Mouse (Mus musculus): ENCODE measurements around the gene Cryba4. TPM values are rescaled to one million over a fixed set of nuclear protein-coding genes. Genes with fewer than 3 reads are reported as not detected.

The Cryba4 gene
- polyA plus RNA-seq, 1 experiment from 2014 or later = 0.69 TPM

DNA sequence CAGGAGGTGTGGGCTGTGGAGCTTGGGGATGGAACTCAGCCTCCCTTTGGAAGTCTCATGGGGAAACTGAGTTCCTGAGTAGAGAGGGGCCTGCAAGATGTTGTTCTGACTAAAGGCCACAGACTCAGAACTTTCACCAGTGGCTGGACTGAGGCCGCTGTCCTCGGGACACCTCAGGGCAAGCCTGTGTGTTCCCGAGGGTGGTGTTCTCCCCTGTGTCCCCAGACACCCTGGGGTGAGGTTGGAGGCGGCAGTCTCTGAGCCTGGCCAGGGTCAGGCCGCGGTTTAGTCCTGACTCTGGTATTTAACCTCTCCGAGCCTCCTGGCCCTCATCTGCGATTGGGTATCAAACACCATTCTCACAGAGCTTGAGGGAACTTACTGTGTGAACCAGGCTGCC, 43.2 kb upstream of the Cryba4 start:
- Histone ChIP-seq H3K4me2 (ENCODE audit: low read depth, low read length) (no peak overlapping the region), H3K36me3 (replicated peaks; ENCODE audit: control insufficient read depth, insufficient read depth, low read depth, low read length) (no peaks in the 10 kb centered on the region), H3K27ac (replicated peaks; ENCODE audit: low read depth, low read length) (no peak overlapping the region), H3K9me3 (replicated peaks; ENCODE audit: control insufficient read depth, low read length) (no peaks in the 10 kb centered on the region), H3K4me3 (ENCODE audit: low read depth, low read length) (no peak overlapping the region), H3K9ac (replicated peaks; ENCODE audit: low read length) (no peak overlapping the region), H3K4me1 (ENCODE audit: control insufficient read depth, insufficient read depth, low read length) (no peaks in the 10 kb centered on the region), H3K27me3 (ENCODE audit: control insufficient read depth, insufficient read depth, low read length) (no peaks in the 10 kb centered on the region)
- no peak for DNase-seq (ENCODE audit: low spot score)
- WGBS = 53% methylated on average over 8 of the region's 8 CpGs
- ATAC-seq (replicated peaks; ENCODE audit: insufficient number of reproducible peaks, low FRiP score, low TSS enrichment, low read depth) = no peak

DNA sequence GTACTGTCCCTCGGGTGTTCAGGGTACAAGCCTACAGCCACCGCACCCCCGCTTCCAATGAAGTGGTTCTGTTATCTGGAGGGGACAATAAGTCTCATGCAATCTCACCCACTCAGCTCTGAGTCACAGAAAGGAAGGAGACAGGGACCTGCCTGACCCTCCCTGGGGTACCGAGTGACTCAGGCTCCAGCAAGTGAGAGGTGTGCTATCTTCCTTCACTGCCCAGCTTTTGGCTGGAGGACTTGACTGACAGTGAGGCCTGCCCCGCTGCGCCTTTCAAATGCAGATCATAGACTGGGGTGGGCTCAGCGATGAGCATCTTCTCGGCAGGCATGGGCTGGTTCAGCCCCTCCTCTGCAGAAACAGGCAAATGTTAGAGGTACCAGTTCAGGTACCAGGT, 42.8 kb upstream of the Cryba4 start:
- Histone ChIP-seq H3K4me2 (ENCODE audit: low read depth, low read length) (no peak overlapping the region), H3K4me1 (ENCODE audit: control insufficient read depth, insufficient read depth, low read length) (no peaks in the 10 kb centered on the region), H3K4me3 (ENCODE audit: low read depth, low read length) (no peak overlapping the region), H3K36me3 (replicated peaks; ENCODE audit: control insufficient read depth, insufficient read depth, low read depth, low read length) (no peaks in the 10 kb centered on the region), H3K27me3 (ENCODE audit: control insufficient read depth, insufficient read depth, low read length) (no peaks in the 10 kb centered on the region), H3K9me3 (replicated peaks; ENCODE audit: control insufficient read depth, low read length) (no peaks in the 10 kb centered on the region), H3K27ac (replicated peaks; ENCODE audit: low read depth, low read length) (no peak overlapping the region), H3K9ac (replicated peaks; ENCODE audit: low read length) (no peak overlapping the region)
- 39% methylated on average over 8 of the region's 8 CpGs for WGBS
- ATAC-seq (replicated peaks; ENCODE audit: insufficient number of reproducible peaks, low FRiP score, low TSS enrichment, low read depth) (no peak), DNase-seq (ENCODE audit: low spot score) (no peak)

DNA sequence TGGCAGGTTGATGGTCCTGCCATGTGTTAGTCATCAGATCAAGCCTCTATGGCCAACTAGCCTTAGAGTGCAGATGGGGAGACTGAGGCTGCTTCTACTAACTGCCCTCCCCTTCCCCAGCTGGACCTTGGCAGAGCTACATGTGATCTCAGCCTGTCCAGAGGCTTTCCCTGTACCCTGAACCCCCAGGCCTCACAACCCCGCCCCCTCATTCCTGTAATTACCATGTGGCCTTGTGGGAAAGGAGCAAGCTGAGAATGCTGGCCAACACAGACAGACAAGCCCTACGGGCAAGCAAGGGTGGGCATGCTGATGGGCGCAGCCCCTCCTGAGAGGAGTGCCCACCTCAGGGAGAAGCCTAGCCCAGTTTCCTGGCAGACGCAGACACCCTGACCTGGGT, 42.4 kb upstream of the Cryba4 start:
- no peaks in the 10 kb centered on the region for H3K4me1 ChIP-seq (ENCODE audit: control insufficient read depth, insufficient read depth, low read length)
- DNase-seq (ENCODE audit: low spot score) (no peak), ATAC-seq (replicated peaks; ENCODE audit: insufficient number of reproducible peaks, low FRiP score, low TSS enrichment, low read depth) (no peak)
- H3K4me2 ChIP-seq (ENCODE audit: low read depth, low read length) = no peak overlapping the region
- no peak overlapping the region for H3K4me3 ChIP-seq (ENCODE audit: low read depth, low read length)
- no peaks in the 10 kb centered on the region for H3K9me3 ChIP-seq (replicated peaks; ENCODE audit: control insufficient read depth, low read length)
- H3K27ac ChIP-seq (replicated peaks; ENCODE audit: low read depth, low read length) = no peak overlapping the region
- WGBS = 68% methylated on average over 4 of the region's 4 CpGs
- no peaks in the 10 kb centered on the region for H3K36me3 ChIP-seq (replicated peaks; ENCODE audit: control insufficient read depth, insufficient read depth, low read depth, low read length)
- no peaks in the 10 kb centered on the region for H3K27me3 ChIP-seq (ENCODE audit: control insufficient read depth, insufficient read depth, low read length)
- no peak overlapping the region for H3K9ac ChIP-seq (replicated peaks; ENCODE audit: low read length)

DNA sequence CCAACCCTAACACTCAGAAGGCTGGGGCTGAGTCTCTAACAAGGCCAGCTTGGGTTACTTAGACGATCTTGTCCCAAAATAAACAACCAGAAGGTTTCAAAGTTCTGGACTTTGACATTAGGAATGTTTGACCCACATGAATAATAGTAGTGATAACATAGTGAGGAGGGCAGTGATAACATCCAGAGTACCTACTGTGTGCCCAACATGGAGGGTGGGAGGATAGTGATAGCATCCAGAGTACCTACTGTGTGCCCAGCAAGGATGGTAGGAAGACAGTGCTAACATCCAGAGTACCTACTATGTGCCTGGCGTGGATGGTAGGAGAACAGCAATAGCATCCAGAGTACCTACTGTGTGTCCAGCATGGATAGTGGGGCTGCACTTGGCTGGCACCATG, 41.5 kb upstream of the Cryba4 start:
- Histone ChIP-seq H3K9me3 (replicated peaks; ENCODE audit: control insufficient read depth, low read length) (no peaks in the 10 kb centered on the region), H3K4me1 (ENCODE audit: control insufficient read depth, insufficient read depth, low read length) (no peaks in the 10 kb centered on the region), H3K27me3 (ENCODE audit: control insufficient read depth, insufficient read depth, low read length) (no peaks in the 10 kb centered on the region), H3K36me3 (replicated peaks; ENCODE audit: control insufficient read depth, insufficient read depth, low read depth, low read length) (no peaks in the 10 kb centered on the region), H3K27ac (replicated peaks; ENCODE audit: low read depth, low read length) (no peak overlapping the region), H3K9ac (replicated peaks; ENCODE audit: low read length) (no peak overlapping the region), H3K4me2 (ENCODE audit: low read depth, low read length) (no peak overlapping the region), H3K4me3 (ENCODE audit: low read depth, low read length) (no peak overlapping the region)
- WGBS = 76% methylated on average over 2 of the region's 2 CpGs
- ATAC-seq (replicated peaks; ENCODE audit: insufficient number of reproducible peaks, low FRiP score, low TSS enrichment, low read depth) = no peak
- no peak for DNase-seq (ENCODE audit: low spot score)

DNA sequence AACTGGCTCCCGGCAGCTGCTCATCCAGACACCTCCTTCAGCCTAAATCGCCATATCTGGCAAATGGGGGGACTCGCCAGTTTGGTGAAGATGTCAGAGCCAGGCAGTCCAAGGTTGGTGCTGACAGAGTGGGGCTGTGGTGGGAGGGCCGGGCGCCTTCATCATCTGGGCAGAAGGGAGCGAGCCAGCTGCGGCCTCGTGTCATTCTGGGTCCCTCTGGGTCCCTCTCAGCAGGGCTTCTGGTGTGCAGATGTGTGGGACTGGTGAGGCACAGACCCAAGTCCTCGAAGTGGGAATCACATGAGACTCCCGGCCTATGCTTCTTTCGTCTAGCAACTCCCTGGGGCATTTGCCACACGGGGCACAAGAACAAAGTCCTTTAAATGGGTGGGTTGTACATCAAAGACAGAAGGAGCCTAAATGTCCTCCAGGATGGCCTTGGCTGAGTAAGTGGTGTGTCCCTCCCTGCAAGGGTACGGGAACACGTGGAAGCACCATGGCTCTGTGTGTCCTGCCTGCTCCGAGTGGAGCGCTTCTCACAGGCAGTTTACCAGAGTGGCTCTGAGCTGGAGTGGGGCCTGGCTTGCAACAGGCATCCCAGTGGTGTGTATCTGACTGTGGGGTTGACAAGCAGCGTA, 40.1 kb upstream of the Cryba4 start:
- Histone ChIP-seq H3K36me3 (replicated peaks; ENCODE audit: control insufficient read depth, insufficient read depth, low read depth, low read length) (no peaks in the 10 kb centered on the region), H3K4me1 (ENCODE audit: control insufficient read depth, insufficient read depth, low read length) (no peaks in the 10 kb centered on the region), H3K4me2 (ENCODE audit: low read depth, low read length) (no peak overlapping the region), H3K9me3 (replicated peaks; ENCODE audit: control insufficient read depth, low read length) (no peaks in the 10 kb centered on the region), H3K27ac (replicated peaks; ENCODE audit: low read depth, low read length) (no peak overlapping the region), H3K4me3 (ENCODE audit: low read depth, low read length) (no peak overlapping the region), H3K27me3 (ENCODE audit: control insufficient read depth, insufficient read depth, low read length) (no peaks in the 10 kb centered on the region), H3K9ac (replicated peaks; ENCODE audit: low read length) (no peak overlapping the region)
- no peak for DNase-seq (ENCODE audit: low spot score)
- ATAC-seq (replicated peaks; ENCODE audit: insufficient number of reproducible peaks, low FRiP score, low TSS enrichment, low read depth) = no peak
- WGBS = 81% methylated on average over 17 of the region's 17 CpGs

DNA sequence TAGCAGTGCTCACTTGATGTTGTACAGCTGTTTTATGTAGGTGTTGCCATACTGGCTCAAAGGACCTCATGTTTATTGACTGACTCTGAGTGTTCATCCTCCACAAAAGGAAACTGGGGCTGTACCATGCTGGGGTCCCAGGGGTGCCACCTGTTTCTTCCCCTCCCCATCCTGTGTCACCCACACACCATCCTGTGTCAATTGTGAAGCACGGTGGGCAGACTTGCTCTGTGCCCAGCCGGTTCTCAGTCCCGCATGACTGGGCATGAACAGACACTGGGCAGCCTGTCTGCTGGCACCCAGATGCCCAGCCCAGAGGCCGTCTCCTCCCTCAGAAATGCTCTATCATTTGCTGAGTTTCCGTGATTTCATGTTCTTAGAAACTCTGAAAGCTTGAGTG, 39.5 kb upstream of the Cryba4 start:
- 91% methylated on average over 5 of the region's 5 CpGs for WGBS

DNA sequence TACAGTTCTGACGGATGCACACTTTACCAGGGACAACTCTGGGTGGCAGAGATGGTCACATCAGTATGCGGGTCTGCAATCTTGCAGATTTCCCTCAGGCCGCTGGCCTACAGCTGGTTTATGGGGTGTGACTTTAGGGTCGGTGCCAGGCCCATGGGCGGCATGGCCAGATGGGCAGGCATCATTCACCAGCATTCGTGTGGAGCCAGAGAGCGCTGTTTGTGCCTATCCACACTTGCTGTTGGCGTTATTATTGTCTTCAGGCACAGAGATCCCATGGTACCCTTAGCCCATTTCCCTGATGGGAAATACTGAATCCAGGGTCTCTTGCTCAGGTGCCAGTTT, 38.2 kb upstream of the Cryba4 start:
- Histone ChIP-seq H3K36me3 (replicated peaks; ENCODE audit: control insufficient read depth, insufficient read depth, low read depth, low read length) (no peaks in the 10 kb centered on the region), H3K27me3 (ENCODE audit: control insufficient read depth, insufficient read depth, low read length) (no peaks in the 10 kb centered on the region), H3K9me3 (replicated peaks; ENCODE audit: control insufficient read depth, low read length) (no peaks in the 10 kb centered on the region), H3K4me2 (ENCODE audit: low read depth, low read length) (no peak overlapping the region), H3K9ac (replicated peaks; ENCODE audit: low read length) (no peak overlapping the region), H3K4me3 (ENCODE audit: low read depth, low read length) (no peak overlapping the region), H3K4me1 (ENCODE audit: control insufficient read depth, insufficient read depth, low read length) (no peaks in the 10 kb centered on the region), H3K27ac (replicated peaks; ENCODE audit: low read depth, low read length) (no peak overlapping the region)
- DNase-seq (ENCODE audit: low spot score) = no peak
- 90% methylated on average over 8 of the region's 8 CpGs for WGBS
- no peak for ATAC-seq (replicated peaks; ENCODE audit: insufficient number of reproducible peaks, low FRiP score, low TSS enrichment, low read depth)

More for the DNA sequence above, 39.5 kb upstream of the Cryba4 start:
- ATAC-seq (replicated peaks; ENCODE audit: insufficient number of reproducible peaks, low FRiP score, low TSS enrichment, low read depth) (no peak), DNase-seq (ENCODE audit: low spot score) (no peak)
- no peaks in the 10 kb centered on the region for H3K4me1 ChIP-seq (ENCODE audit: control insufficient read depth, insufficient read depth, low read length)
- H3K9ac ChIP-seq (replicated peaks; ENCODE audit: low read length) = no peak overlapping the region
- no peak overlapping the region for H3K4me3 ChIP-seq (ENCODE audit: low read depth, low read length)
- no peak overlapping the region for H3K4me2 ChIP-seq (ENCODE audit: low read depth, low read length)
- no peaks in the 10 kb centered on the region for H3K9me3 ChIP-seq (replicated peaks; ENCODE audit: control insufficient read depth, low read length)
- H3K27ac ChIP-seq (replicated peaks; ENCODE audit: low read depth, low read length) = no peak overlapping the region
- no peaks in the 10 kb centered on the region for H3K36me3 ChIP-seq (replicated peaks; ENCODE audit: control insufficient read depth, insufficient read depth, low read depth, low read length)
- no peaks in the 10 kb centered on the region for H3K27me3 ChIP-seq (ENCODE audit: control insufficient read depth, insufficient read depth, low read length)

DNA sequence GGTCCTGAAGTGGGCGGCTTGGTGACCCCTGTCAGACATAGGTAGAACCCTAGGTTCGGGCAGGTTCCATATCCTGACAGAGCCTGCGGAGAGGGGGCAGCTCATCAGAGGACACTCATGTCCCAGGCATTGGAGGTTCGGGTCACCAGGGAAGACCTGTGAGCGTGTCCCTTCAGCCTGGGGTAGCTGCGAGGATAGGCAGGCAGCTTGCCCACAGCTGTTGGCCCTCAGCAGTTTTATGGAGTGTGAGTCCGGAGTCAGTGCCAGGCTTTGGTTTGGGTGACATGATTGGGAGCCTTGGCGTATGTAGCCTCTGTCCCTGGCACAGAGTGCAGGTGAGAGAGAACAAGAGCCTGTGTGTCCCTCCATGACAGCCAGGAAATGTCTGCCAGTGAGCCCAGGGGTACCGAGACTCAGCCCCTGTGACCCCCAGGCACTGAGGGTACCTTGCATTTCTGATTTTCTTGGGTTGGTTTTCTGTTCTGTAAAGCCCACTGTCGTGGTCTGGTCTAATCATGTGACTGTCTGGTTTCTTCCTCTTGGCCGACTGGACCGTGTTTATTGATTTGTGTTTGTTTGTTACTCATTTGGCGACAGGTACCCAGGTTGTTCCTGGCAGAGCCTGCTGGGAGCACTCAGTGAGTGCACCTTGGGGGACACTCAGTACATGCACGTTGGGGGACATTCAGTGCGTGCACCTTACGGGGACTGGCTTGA, 37.7 kb upstream of the Cryba4 start:
- ATAC-seq (replicated peaks; ENCODE audit: insufficient number of reproducible peaks, low FRiP score, low TSS enrichment, low read depth) (no peak), DNase-seq (ENCODE audit: low spot score) (no peak)
- H3K9ac ChIP-seq (replicated peaks; ENCODE audit: low read length) = no peak overlapping the region
- no peak overlapping the region for H3K4me2 ChIP-seq (ENCODE audit: low read depth, low read length)
- WGBS = 89% methylated on average over 16 of the region's 16 CpGs
- H3K27ac ChIP-seq (replicated peaks; ENCODE audit: low read depth, low read length) = no peak overlapping the region
- H3K4me1 ChIP-seq (ENCODE audit: control insufficient read depth, insufficient read depth, low read length) = no peaks in the 10 kb centered on the region
- H3K36me3 ChIP-seq (replicated peaks; ENCODE audit: control insufficient read depth, insufficient read depth, low read depth, low read length) = no peaks in the 10 kb centered on the region
- H3K9me3 ChIP-seq (replicated peaks; ENCODE audit: control insufficient read depth, low read length) = no peaks in the 10 kb centered on the region
- H3K27me3 ChIP-seq (ENCODE audit: control insufficient read depth, insufficient read depth, low read length) = no peaks in the 10 kb centered on the region
- no peak overlapping the region for H3K4me3 ChIP-seq (ENCODE audit: low read depth, low read length)

Measured in embryonic facial prominence, embryonic 11.5 days (tissue).